Mouse (Mus musculus) macrophage (primary cell): Measurements from ENCODE around the gene Nlrp1a. TPM values are rescaled to one million over a fixed set of nuclear protein-coding genes. Genes with fewer than 3 reads are reported as not detected.
A peak's percentile ranks its signal among the peaks of the same experiment; 100 is the strongest.

Source experiments
- H3K27ac ChIP-seq: fragments of 350-480 bp; formaldehyde crosslinking; 2 replicates; pipeline ENCODE4 v1.9.0; 2021
- H3K36me3 ChIP-seq: fragments of 350-480 bp; formaldehyde crosslinking; 2 replicates; pipeline ENCODE4 v1.9.0; 2021; ENCODE audit errors: inconsistent target
- H3K4me3 ChIP-seq: fragments of 350-480 bp; formaldehyde crosslinking; 2 replicates; pipeline ENCODE4 v1.9.0; 2021; ENCODE audit errors: inconsistent target
- H3K79me2 ChIP-seq: fragments of 350-480 bp; formaldehyde crosslinking; 2 replicates; pipeline ENCODE4 v1.9.0; 2021; ENCODE audit errors: inconsistent target
- WGBS: methylation state at CpG from one replicate; pipeline ENCODE4 v1.1.7; 2026; ENCODE audit warnings: inconsistent platforms; ENCODE audit not compliant: missing documents; 5-methylcytosine and 5-hydroxymethylcytosine counted together
- polyA plus RNA-seq: library from polyadenylated mRNA; stranded (reverse); fragments of 250-400 nt; gene quantifications from 3 replicates; pipeline ENCODE4 v1.2.4, GENCODE M21; 2018; ENCODE audit warnings: inconsistent platforms
- total RNA-seq, 78 experiments: library from RNA; depleted of rRNA; stranded (reverse); fragments of 250-400 nt; gene quantifications; 1 replicate in 9 of 78; 2 replicates in 24 of 78; 3 replicates in 43 of 78; 4 replicates in 2 of 78; pipeline ENCODE4 v1.2.4; 2018; ENCODE audit warnings: inconsistent platforms in 56 of 78

Gene Nlrp1a
- 1 to 10 TPM in 23 of 26 experiments, under 1 TPM in 3; 0.71 to 9.2 (median 6.0) TPM for total RNA-seq (2018; cell fraction: chromatin; rRNA removed)
- total RNA-seq (2018; cell fraction: cytosol; rRNA removed) = 1 to 10 TPM; 1.4 to 3.7 (median 2.6) TPM
- total RNA-seq (2018; cell fraction: nucleus; rRNA removed) = 1 to 10 TPM in 25 of 26 experiments, under 1 TPM in 1; 0.79 to 8.1 (median 4.3) TPM
- polyA plus RNA-seq = 1.5 to 2.5 TPM (median 2.0 TPM) in 3 replicates

- H3K4me3 ChIP-seq = peak within 1 kb of the TSS; percentile 28; the same call in 1 of the 2 replicates
- H3K27ac ChIP-seq = peak within 1 kb of the TSS; percentile 90
- H3K79me2 ChIP-seq = no peaks in the 10 kb centered on the region
- H3K36me3 ChIP-seq = no peaks in the 10 kb centered on the region
- 3% methylated on average over 3 of the region's 3 CpGs for WGBS
These were observed at the start of gene Nlrp1a for GRCm38 (mm10) chr11:71144661-71145060. Gene Nlrp1a (minus strand): TSS chr11:71144704.

DNA sequence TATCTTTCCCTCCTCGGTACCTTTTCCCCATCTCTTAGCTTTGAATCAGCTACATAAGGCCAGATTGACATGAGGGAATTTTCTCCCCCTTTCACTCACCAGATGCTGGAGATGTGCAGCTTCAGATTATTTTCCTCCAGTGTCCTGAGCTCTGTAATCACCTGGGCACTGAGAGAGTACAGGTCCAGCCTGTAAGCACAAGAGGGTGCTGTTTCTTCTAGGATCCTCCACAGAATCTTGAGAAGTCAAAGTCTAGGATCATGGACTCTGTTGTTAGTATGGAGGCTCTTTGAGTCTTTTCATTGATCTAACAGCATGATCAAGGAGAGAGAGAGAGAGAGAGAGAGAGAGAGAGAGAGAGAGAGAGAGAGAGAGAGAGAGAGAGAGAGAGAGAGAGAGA is 25.1 kb upstream of the Nlrp1a start:
- H3K36me3 ChIP-seq = no peaks in the 10 kb centered on the region; the same call in 1 of the 2 replicates
- no peak overlapping the region for H3K4me3 ChIP-seq
- no peaks in the 10 kb centered on the region for H3K79me2 ChIP-seq
- H3K27ac ChIP-seq = no peak overlapping the region
- WGBS = 83% methylated on average over 1 of the region's 1 CpGs

DNA sequence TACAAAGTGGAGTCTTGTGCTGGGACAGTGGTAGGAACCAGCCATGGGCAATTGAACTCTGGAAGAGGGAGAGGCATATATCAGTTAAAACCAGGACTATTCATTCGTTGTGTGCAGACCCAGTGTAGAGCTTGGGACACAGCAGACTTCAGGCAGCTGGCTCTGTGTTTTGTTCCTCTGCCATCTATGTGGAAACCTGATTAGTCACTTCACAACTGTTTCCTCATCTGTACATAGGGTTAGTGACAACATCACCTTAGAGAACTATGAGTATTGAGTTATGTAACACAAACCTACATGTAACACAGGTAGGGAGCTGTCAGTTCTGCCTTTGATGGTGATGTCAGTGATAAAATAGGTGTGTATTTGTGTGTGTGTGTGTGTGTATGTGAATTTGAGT is 19.6 kb upstream of the Nlrp1a start:
- Histone ChIP-seq H3K27ac (no peak overlapping the region), H3K36me3 (peaks cover 16% of the 10 kb centered on the region; the same call in 1 of the 2 replicates), H3K4me3 (no peak overlapping the region), H3K79me2 (no peaks in the 10 kb centered on the region)
- 63% methylated on average over 1 of the region's 1 CpGs for WGBS

- no peak overlapping the region for H3K27ac ChIP-seq
- 7% methylated on average over 3 of the region's 3 CpGs for WGBS
- H3K36me3 ChIP-seq = peaks cover 29% of the 10 kb centered on the region
- no peak overlapping the region for H3K4me3 ChIP-seq
- no peaks in the 10 kb centered on the region for H3K79me2 ChIP-seq
These were observed 15.1 kb upstream of the Nlrp1a start for GRCm38 (mm10) chr11:71159439-71160136.

GRCm38 (mm10) chr11:71155272-71155671 is 10.8 kb upstream of the Nlrp1a start:
- no peaks in the 10 kb centered on the region for H3K79me2 ChIP-seq
- H3K4me3 ChIP-seq = no peak overlapping the region
- 93% methylated on average over 1 of the region's 1 CpGs for WGBS
- H3K36me3 ChIP-seq = peaks cover 28% of the 10 kb centered on the region
- no peak overlapping the region for H3K27ac ChIP-seq

DNA sequence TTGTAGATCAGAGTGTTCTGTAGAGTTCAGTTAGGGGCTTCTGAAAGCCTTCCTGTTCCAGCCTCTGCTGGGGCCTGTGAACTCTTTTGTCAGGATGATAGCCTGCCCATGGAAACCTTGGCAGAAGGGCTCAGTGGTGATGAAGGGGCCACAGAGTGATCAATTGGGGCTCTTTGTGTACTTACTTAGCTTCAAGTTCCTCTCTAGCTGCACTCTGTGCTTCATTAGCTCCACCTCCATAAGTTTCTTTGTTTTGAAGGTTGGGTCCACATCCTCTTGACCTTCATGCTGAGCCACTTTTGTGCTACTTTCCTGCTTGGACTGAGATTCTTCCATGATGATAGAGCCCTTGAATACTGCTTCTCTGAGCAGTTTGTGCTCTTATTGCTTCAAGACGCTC is 2.5 kb downstream of the Nlrp1a start:
- WGBS = 94% methylated on average over 1 of the region's 1 CpGs
- H3K4me3 ChIP-seq = no peak overlapping the region
- H3K36me3 ChIP-seq = no peaks in the 10 kb centered on the region
- no peaks in the 10 kb centered on the region for H3K79me2 ChIP-seq
- no peak overlapping the region for H3K27ac ChIP-seq

GRCm38 (mm10) chr11:71107128-71107527 is 37.4 kb downstream of the Nlrp1a start:
- no peaks in the 10 kb centered on the region for H3K36me3 ChIP-seq
- WGBS = 94% methylated on average over 2 of the region's 2 CpGs
- H3K79me2 ChIP-seq = no peaks in the 10 kb centered on the region
- no peak overlapping the region for H3K4me3 ChIP-seq
- no peak overlapping the region for H3K27ac ChIP-seq

GRCm38 (mm10) chr11:71106261-71107021 is 38.1 kb downstream of the Nlrp1a start:
- Histone ChIP-seq H3K36me3 (no peaks in the 10 kb centered on the region), H3K79me2 (no peaks in the 10 kb centered on the region), H3K4me3 (no peak overlapping the region), H3K27ac (no peak overlapping the region)

DNA sequence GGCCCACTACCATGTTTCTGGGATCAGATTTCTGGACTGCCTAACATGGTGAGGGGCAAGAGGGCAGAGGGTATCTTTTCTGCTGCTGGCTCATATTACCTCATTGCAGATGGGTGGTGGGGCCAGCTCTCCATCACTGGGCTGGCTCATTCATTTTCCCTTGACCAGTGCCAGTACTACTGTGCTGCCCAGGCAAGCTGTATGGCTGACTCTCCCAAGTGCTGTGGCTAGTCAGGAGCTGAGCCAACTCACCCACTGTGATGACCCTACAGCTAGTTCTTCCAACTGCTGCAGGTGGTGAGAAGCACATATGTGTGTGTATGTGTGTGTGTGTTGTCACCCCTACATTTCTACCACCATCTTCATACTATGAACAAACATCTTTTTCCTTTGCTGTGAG is 40.6 kb downstream of the Nlrp1a start:
- Histone ChIP-seq H3K36me3 (no peaks in the 10 kb centered on the region), H3K27ac (no peak overlapping the region), H3K79me2 (no peaks in the 10 kb centered on the region), H3K4me3 (no peak overlapping the region)

- H3K27ac ChIP-seq = no peak overlapping the region
- H3K79me2 ChIP-seq = no peaks in the 10 kb centered on the region
- no peak overlapping the region for H3K4me3 ChIP-seq
- H3K36me3 ChIP-seq = no peaks in the 10 kb centered on the region
- WGBS = 100% methylated on average over 1 of the region's 1 CpGs
These were observed 68.2 kb downstream of the Nlrp1a start for GRCm38 (mm10) chr11:71076342-71076741.

- no peak overlapping the region for H3K27ac ChIP-seq
- H3K36me3 ChIP-seq = no peaks in the 10 kb centered on the region
- H3K79me2 ChIP-seq = no peaks in the 10 kb centered on the region
- no peak overlapping the region for H3K4me3 ChIP-seq
- 0% methylated on average over 1 of the region's 1 CpGs for WGBS
These were observed 92.0 kb downstream of the Nlrp1a start for GRCm38 (mm10) chr11:71052554-71052953.

Other genes with a start within 250 kb of the Nlrp1a start
- 50.2 to 90.1 TPM (median 51.7 TPM) in 3 replicates for gene Nup88, start 174.7 kb downstream of the Nlrp1a start, polyA plus RNA-seq
- 23.6 to 62.8 TPM (median 32.4 TPM) in 3 replicates for gene Rpain, start 174.5 kb downstream of the Nlrp1a start, polyA plus RNA-seq
- 71.5 to 186 TPM (median 95.5 TPM) in 3 replicates for gene C1qbp, start 161.7 kb downstream of the Nlrp1a start, polyA plus RNA-seq
- gene Dhx33, start 140.3 kb downstream of the Nlrp1a start, polyA plus RNA-seq = 9.2 to 12.2 TPM (median 9.6 TPM) in 3 replicates
- 24.4 to 31.1 TPM (median 27.7 TPM) in 3 replicates for gene Mis12, start 125.1 kb downstream of the Nlrp1a start, polyA plus RNA-seq
- gene Derl2, start 124.9 kb downstream of the Nlrp1a start, polyA plus RNA-seq = 66.1 to 80.1 TPM (median 76.8 TPM) in 3 replicates
- not detected in 3 replicates for gene 6330403K07Rik, start 111.2 kb downstream of the Nlrp1a start, polyA plus RNA-seq
- 9.1 to 16.2 TPM (median 9.4 TPM) in 3 replicates for gene Nlrp1b, start 86.0 kb upstream of the Nlrp1a start, polyA plus RNA-seq